Mouse (Mus musculus) E14TG2a.4 (cell line): Measurements from ENCODE around the gene Dnajb4.

ENCODE experiments used
- CTCF ChIP-seq: conservative IDR thresholded peaks from 2 replicates; pipeline ENCODE4 v1.5.1; 2014; ENCODE audit warnings: low read length
- NANOG ChIP-seq: IDR thresholded peaks from 2 replicates; pipeline ENCODE4 v1.6.1; 2014; ENCODE audit warnings: borderline replicate concordance, low read length, mixed read lengths
- POU5F1 ChIP-seq: IDR thresholded peaks from 2 replicates; pipeline ENCODE4 v1.6.1; 2014; ENCODE audit warnings: low read length, borderline replicate concordance

GRCm38 (mm10) chr3:152241098-152241497 is 31.0 kb upstream of the Dnajb4 start:
- TF ChIP-seq CTCF, result no peak
- no peak for TF ChIP-seq POU5F1
- TF ChIP-seq NANOG, result no peak
